Mouse (Mus musculus): ENCODE data around the gene Pa2g4.
A peak's percentile ranks its signal among the peaks of the same experiment; 100 is the strongest.

DNA sequence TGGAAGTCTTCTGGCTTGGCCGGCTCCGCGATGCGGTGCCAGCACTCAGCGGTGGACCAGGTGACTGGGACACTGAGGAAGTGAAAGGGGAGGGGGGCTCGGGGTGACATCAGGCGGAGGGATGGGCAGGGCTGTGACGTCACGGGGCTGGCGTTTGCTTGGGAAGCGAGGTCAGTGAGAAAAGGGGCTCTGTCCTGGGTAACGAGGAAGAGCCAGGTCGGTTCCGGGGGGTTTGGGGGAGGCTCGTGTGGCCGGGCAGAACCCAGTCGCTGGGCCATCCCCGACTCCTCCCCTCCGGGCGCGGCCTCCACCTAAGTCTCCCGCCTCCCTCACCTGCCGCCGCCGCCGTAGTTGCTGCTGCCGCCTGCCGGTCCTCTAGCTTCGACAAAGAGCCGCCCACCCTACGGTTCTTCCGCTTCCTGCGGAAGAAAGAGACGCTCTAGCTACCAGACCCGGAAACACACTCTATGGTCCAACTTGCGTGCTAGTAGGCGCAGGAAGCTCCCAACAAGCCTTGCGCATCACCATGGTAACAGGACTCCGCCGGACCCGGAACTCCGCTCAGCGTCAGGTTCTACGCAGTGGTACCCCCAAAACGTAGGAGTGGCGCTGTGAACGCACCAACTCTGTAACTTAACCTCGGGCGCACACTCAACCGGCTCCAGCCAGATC lies 18.3 kb downstream of the Pa2g4 start, which contains the start of gene Zc3h10:
- TF ChIP-seq ZNF384 (IDR thresholded peaks at IDR 0.05; ENCODE audit: low read depth, low read length) (no peak), HCFC1 (IDR thresholded peaks at IDR 0.05; ENCODE audit: borderline replicate concordance, insufficient read depth, low read length) (peak; percentile 83), CHD2 (IDR thresholded peaks at IDR 0.05; ENCODE audit: low read depth, low read length) (peak; percentile 47; the same call in 1 of the 2 replicates), ZC3H11A (IDR thresholded peaks at IDR 0.05; ENCODE audit: borderline replicate concordance, low read depth, low read length) (no peak)
